Mouse (Mus musculus): ENCODE results near the gene Cldn34b3. TPM values are rescaled to one million over a fixed set of nuclear protein-coding genes. Genes with fewer than 3 reads are reported as not detected.
"Not testable (repeated sequence)": the region's sequence is repeated elsewhere in the genome, so short reads cannot be mapped to it uniquely, and the experiment has no call there.

The Cldn34b3 gene
- polyA plus RNA-seq (2011; ENCODE audit: insufficient read depth, insufficient read length, low read depth, missing spikeins), result not detected in 2 replicates

GRCm38 (mm10) chrX:76264004-76264403, at the start of gene Cldn34b3:
Cldn34b3 (plus strand) TSS chrX:76264304.
- H3K9ac ChIP-seq (ENCODE audit: low read depth, poor library complexity, severe bottlenecking); H3K4me1 ChIP-seq (ENCODE audit: control insufficient read depth, insufficient read depth, low read length); H3K4me3 ChIP-seq (ENCODE audit: low read depth, low read length); H3K36me3 ChIP-seq (ENCODE audit: control insufficient read depth, insufficient read depth, low read length, poor library complexity, severe bottlenecking); H3K27ac ChIP-seq (ENCODE audit: insufficient read depth, low read length); H3K27me3 ChIP-seq (ENCODE audit: control insufficient read depth, insufficient read depth, low read length, poor library complexity, severe bottlenecking); H3K9me3 ChIP-seq (replicated peaks; ENCODE audit: control insufficient read depth, insufficient read depth, low read length, poor library complexity, severe bottlenecking): not testable (repeated sequence)

Other genes with a start within 250 kb of the Cldn34b3 start
- gene Cldn34b4, start 129.0 kb downstream of the Cldn34b3 start, polyA plus RNA-seq (2011; ENCODE audit: insufficient read depth, insufficient read length, low read depth, missing spikeins), result not detected in 2 replicates